Mouse (Mus musculus): ENCODE measurements around the gene Ankrd53. TPM values are rescaled to one million over a fixed set of nuclear protein-coding genes. Genes with fewer than 3 reads are reported as not detected.

The Ankrd53 gene
- polyA plus RNA-seq, 1 experiment from 2014 or later = not detected

GRCm38 (mm10) chr6:83737311-83737710 lies 25.1 kb upstream of the Ankrd53 start:
- DNase-seq (no peak), ATAC-seq (ENCODE audit: low read depth) (no peak)
- Histone ChIP-seq H3K36me3 (no peaks in the 10 kb centered on the region), H3K9me3 (replicated peaks) (no peaks in the 10 kb centered on the region), H3K4me2 (no peak overlapping the region), H3K9ac (no peak overlapping the region), H3K4me3 (replicated peaks) (no peak overlapping the region), H3K27ac (no peak overlapping the region), H3K27me3 (0 out of 2 replicates have a peak, but pooled peaks cover 8% of the 10 kb centered on the region), H3K4me1 (replicated peaks) (no peaks in the 10 kb centered on the region)
- 26% methylated on average over 13 of the region's 13 CpGs for WGBS (ENCODE audit: insufficient replicate concordance)

DNA sequence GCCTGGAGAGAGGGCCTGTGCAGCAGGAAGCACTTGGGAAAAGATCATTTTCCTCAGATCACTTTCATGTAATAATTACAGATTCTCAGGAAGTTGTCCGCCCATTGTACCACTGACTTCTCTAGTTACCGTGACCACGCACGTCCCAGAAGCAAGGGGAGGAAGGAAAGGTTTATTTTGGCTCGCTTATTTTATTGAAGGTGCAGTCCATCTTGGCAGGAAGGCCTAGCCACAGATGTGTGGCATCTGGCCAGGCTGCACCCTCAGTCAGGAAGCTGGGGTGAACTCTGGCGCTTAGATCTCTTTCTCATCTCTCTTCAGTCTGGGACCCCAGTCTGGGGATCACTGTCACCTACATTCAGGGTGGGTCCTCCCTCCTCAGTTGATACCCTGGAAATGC lies 23.8 kb upstream of the Ankrd53 start:
- WGBS (ENCODE audit: insufficient replicate concordance) = 37% methylated on average over 6 of the region's 6 CpGs
- Histone ChIP-seq H3K9ac (no peak overlapping the region), H3K4me1 (replicated peaks) (peaks cover under 1% of the 10 kb centered on the region), H3K9me3 (replicated peaks) (no peaks in the 10 kb centered on the region), H3K27me3 (0 out of 2 replicates have a peak, but pooled peaks cover 8% of the 10 kb centered on the region), H3K36me3 (no peaks in the 10 kb centered on the region), H3K4me2 (no peak overlapping the region), H3K4me3 (replicated peaks) (no peak overlapping the region), H3K27ac (no peak overlapping the region)
- DNase-seq (no peak), ATAC-seq (ENCODE audit: low read depth) (no peak)

GRCm38 (mm10) chr6:83742761-83743160 lies 19.7 kb upstream of the Ankrd53 start, which contains the start of gene Atp6v1b1:
Gene Atp6v1b1, plus strand, starts transcription at chr6:83742990.
- no peak within 1 kb of the TSS for H3K27ac ChIP-seq
- WGBS (ENCODE audit: insufficient replicate concordance) = 30% methylated on average over 5 of the region's 5 CpGs
- H3K4me1 ChIP-seq (replicated peaks) = peaks cover 11% of the 10 kb centered on the region
- ATAC-seq (ENCODE audit: low read depth) (no peak), DNase-seq (no peak)
- H3K9ac ChIP-seq = no peak within 1 kb of the TSS
- no peak within 1 kb of the TSS for H3K4me2 ChIP-seq
- peaks cover 10% of the 10 kb centered on the region; the same call in 1 of the 2 replicates for H3K27me3 ChIP-seq
- no peaks in the 10 kb centered on the region for H3K9me3 ChIP-seq (replicated peaks)
- H3K4me3 ChIP-seq (replicated peaks) = no peak within 1 kb of the TSS
- H3K36me3 ChIP-seq = no peaks in the 10 kb centered on the region

- Histone ChIP-seq H3K9ac (no peak overlapping the region), H3K4me2 (no peak overlapping the region), H3K27me3 (peaks cover 10% of the 10 kb centered on the region; the same call in 1 of the 2 replicates), H3K4me3 (replicated peaks) (no peak overlapping the region), H3K4me1 (replicated peaks) (peaks cover 11% of the 10 kb centered on the region), H3K27ac (no peak overlapping the region), H3K9me3 (replicated peaks) (no peaks in the 10 kb centered on the region), H3K36me3 (no peaks in the 10 kb centered on the region)
- no peak for DNase-seq
- peak; percentile 52 for ATAC-seq (ENCODE audit: low read depth)
- WGBS (ENCODE audit: insufficient replicate concordance) = 62% methylated on average over 5 of the region's 5 CpGs
Observed at GRCm38 (mm10) chr6:83743212-83743611, 19.2 kb upstream of the Ankrd53 start.

GRCm38 (mm10) chr6:83744126-83744525 lies 18.3 kb upstream of the Ankrd53 start:
- Histone ChIP-seq H3K27me3 (peaks cover 10% of the 10 kb centered on the region; the same call in 1 of the 2 replicates), H3K36me3 (no peaks in the 10 kb centered on the region), H3K4me1 (replicated peaks) (peaks cover 11% of the 10 kb centered on the region), H3K9me3 (replicated peaks) (no peaks in the 10 kb centered on the region), H3K9ac (no peak overlapping the region), H3K4me2 (no peak overlapping the region), H3K27ac (no peak overlapping the region), H3K4me3 (replicated peaks) (no peak overlapping the region)
- ATAC-seq (ENCODE audit: low read depth) = 0 out of 2 replicates have a peak, but pooled peaks have one; percentile 22
- WGBS (ENCODE audit: insufficient replicate concordance) = 53% methylated on average over 5 of the region's 5 CpGs
- DNase-seq = no peak

DNA sequence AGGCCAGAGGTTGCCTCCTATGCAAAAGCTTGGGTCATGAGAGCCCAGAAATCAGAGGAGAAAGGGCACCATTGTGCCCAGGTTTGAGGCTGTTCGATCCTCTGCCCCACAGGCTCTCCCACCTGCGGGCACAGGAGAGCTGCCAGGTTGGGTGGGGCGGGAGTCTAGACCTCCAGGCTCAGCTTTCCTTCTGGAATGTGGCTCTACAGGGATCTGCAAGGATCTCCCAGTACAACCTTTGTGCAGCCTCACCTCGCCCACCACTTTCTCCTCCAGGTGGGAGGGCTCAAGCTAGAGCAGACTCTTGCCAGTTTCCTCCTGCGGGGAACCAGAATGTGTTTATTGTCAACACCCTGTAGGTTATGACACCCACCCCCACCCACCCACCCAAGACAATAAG lies 17.9 kb upstream of the Ankrd53 start:
- H3K4me1 ChIP-seq (replicated peaks) = peaks cover 11% of the 10 kb centered on the region
- WGBS (ENCODE audit: insufficient replicate concordance) = 44% methylated on average over 5 of the region's 5 CpGs
- DNase-seq (no peak), ATAC-seq (ENCODE audit: low read depth) (no peak)
- H3K4me2 ChIP-seq = no peak overlapping the region
- H3K9me3 ChIP-seq (replicated peaks) = no peaks in the 10 kb centered on the region
- no peak overlapping the region for H3K9ac ChIP-seq
- no peak overlapping the region for H3K4me3 ChIP-seq (replicated peaks)
- H3K36me3 ChIP-seq = no peaks in the 10 kb centered on the region
- H3K27me3 ChIP-seq = peaks cover 10% of the 10 kb centered on the region; the same call in 1 of the 2 replicates
- no peak overlapping the region for H3K27ac ChIP-seq

DNA sequence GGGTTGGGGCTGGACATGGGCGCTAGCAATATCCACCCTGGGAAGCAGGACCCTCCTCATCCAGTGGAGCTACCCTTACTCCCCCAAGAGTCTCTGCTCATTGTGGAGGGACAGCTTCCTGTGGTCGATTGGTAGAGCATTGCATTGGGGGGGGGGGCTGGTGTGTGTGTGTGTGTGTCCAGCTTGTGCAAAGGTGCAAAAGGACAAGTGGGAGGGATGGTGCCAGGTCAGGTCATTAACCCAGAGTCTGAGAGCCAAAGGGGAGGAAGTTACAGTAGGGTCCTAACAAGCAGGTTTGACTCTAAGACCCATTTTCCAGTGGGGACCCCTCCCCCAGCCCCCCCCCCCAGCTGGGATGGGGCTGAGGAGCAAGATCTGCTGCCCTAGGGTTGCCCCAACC lies 17.0 kb upstream of the Ankrd53 start:
- WGBS (ENCODE audit: insufficient replicate concordance) = 41% methylated on average over 2 of the region's 2 CpGs
- peaks cover 11% of the 10 kb centered on the region; the same call in 1 of the 2 replicates for H3K27me3 ChIP-seq
- no peak overlapping the region for H3K9ac ChIP-seq
- no peak overlapping the region for H3K27ac ChIP-seq
- H3K4me3 ChIP-seq (replicated peaks) = no peak overlapping the region
- H3K36me3 ChIP-seq = no peaks in the 10 kb centered on the region
- ATAC-seq (ENCODE audit: low read depth) = no peak
- no peak for DNase-seq
- no peaks in the 10 kb centered on the region for H3K9me3 ChIP-seq (replicated peaks)
- peaks cover 11% of the 10 kb centered on the region for H3K4me1 ChIP-seq (replicated peaks)
- no peak overlapping the region for H3K4me2 ChIP-seq

DNA sequence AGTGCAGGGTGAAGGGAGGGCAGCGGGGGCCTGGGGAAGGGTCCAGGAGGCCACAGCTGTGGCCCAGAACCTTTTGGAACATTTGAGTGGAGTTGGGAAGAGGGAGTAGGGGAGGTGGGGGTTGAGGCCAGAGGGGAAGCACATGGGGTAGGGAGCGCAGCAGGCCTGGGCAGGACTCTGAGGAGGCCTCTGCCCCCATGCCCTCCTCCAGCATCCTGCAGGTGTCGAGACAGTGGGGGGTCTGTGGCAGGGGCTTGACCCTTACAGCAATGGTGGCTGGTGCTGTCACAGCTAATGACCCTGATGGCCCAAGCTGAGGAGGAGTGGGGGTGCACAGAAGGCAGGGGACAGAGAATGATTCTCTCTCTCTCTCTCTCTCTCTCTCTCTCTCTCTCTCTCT lies 13.2 kb upstream of the Ankrd53 start:
- ATAC-seq (ENCODE audit: low read depth) (no peak), DNase-seq (no peak)
- Histone ChIP-seq H3K9ac (no peak overlapping the region), H3K4me2 (no peak overlapping the region), H3K27me3 (peaks cover 45% of the 10 kb centered on the region), H3K27ac (no peak overlapping the region), H3K4me3 (replicated peaks) (no peak overlapping the region), H3K4me1 (replicated peaks) (0 out of 2 replicates have a peak, but pooled peaks cover 4% of the 10 kb centered on the region), H3K36me3 (no peaks in the 10 kb centered on the region), H3K9me3 (replicated peaks) (no peaks in the 10 kb centered on the region)
- WGBS (ENCODE audit: insufficient replicate concordance) = 52% methylated on average over 3 of the region's 3 CpGs

- Histone ChIP-seq H3K9me3 (replicated peaks) (no peaks in the 10 kb centered on the region), H3K27ac (no peak overlapping the region), H3K9ac (no peak overlapping the region), H3K36me3 (no peaks in the 10 kb centered on the region), H3K4me3 (replicated peaks) (no peak overlapping the region), H3K4me2 (no peak overlapping the region), H3K4me1 (replicated peaks) (0 out of 2 replicates have a peak, but pooled peaks cover 3% of the 10 kb centered on the region), H3K27me3 (peaks cover 47% of the 10 kb centered on the region)
- ATAC-seq (ENCODE audit: low read depth) = no peak
- peak; percentile 21 for DNase-seq
- 6% methylated on average over 11 of the region's 11 CpGs for WGBS (ENCODE audit: insufficient replicate concordance)
Observed at GRCm38 (mm10) chr6:83750171-83750684, 12.2 kb upstream of the Ankrd53 start.

- H3K4me2 ChIP-seq = no peak overlapping the region
- 69% methylated on average over 9 of the region's 9 CpGs for WGBS (ENCODE audit: insufficient replicate concordance)
- H3K9me3 ChIP-seq (replicated peaks) = no peaks in the 10 kb centered on the region
- peaks cover 82% of the 10 kb centered on the region for H3K27me3 ChIP-seq
- H3K27ac ChIP-seq = no peak overlapping the region
- H3K36me3 ChIP-seq = no peaks in the 10 kb centered on the region
- H3K4me1 ChIP-seq (replicated peaks) = no peaks in the 10 kb centered on the region
- no peak overlapping the region for H3K4me3 ChIP-seq (replicated peaks)
- DNase-seq = no peak
- ATAC-seq (ENCODE audit: low read depth) = no peak
- no peak overlapping the region for H3K9ac ChIP-seq
Observed at GRCm38 (mm10) chr6:83756051-83756450, 6.4 kb upstream of the Ankrd53 start.

DNA sequence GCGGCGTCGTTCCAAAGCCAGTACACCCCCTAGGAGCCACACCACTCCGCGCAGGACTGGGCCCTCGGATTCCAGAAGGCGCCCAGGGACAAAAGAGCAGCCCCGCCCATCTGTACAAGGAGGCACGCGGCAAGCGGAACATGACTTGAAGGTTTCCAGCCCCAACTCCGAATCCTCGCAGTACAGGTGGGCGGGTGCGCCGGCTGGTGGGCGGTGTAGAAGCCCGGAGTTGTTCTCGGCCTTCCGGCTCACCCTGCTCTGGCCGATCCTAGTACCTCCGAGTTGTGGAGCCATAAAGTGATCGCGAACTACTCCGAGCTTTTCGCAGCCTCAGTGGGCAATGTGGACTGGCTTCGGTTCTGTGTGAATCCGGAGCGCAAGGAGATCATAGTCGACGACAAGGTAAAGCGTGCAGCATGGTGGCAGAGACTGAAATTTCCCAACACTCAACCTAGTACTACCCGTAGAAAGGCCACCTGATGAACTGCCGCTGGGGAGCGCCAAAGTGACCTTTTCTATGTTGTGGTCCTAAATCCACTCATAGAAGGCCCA lies 512 bp downstream of the Ankrd53 start:
- H3K27me3 ChIP-seq = peaks cover 59% of the 10 kb centered on the region
- 0 out of 2 replicates have a peak overlapping the region, but pooled peaks have one; percentile 9 for H3K9ac ChIP-seq
- peak overlapping the region; percentile 55 for H3K4me2 ChIP-seq
- 4% methylated on average over 35 of the region's 35 CpGs for WGBS (ENCODE audit: insufficient replicate concordance)
- no peak overlapping the region for H3K27ac ChIP-seq
- ATAC-seq (ENCODE audit: low read depth) (peak; percentile 31; the same call in 1 of the 2 replicates), DNase-seq (no peak)
- H3K4me3 ChIP-seq (replicated peaks) = peak overlapping the region; percentile 27
- H3K36me3 ChIP-seq = no peaks in the 10 kb centered on the region
- no peaks in the 10 kb centered on the region for H3K9me3 ChIP-seq (replicated peaks)
- H3K4me1 ChIP-seq (replicated peaks) = peaks cover 11% of the 10 kb centered on the region; the same call in 1 of the 2 replicates

- H3K9me3 ChIP-seq (replicated peaks) = no peaks in the 10 kb centered on the region
- 72% methylated on average over 3 of the region's 3 CpGs for WGBS (ENCODE audit: insufficient replicate concordance)
- no peak overlapping the region for H3K27ac ChIP-seq
- no peak overlapping the region for H3K4me3 ChIP-seq (replicated peaks)
- no peak overlapping the region for H3K4me2 ChIP-seq
- ATAC-seq (ENCODE audit: low read depth) = no peak
- peaks cover 37% of the 10 kb centered on the region for H3K36me3 ChIP-seq
- H3K27me3 ChIP-seq = peaks cover 25% of the 10 kb centered on the region
- H3K4me1 ChIP-seq (replicated peaks) = peaks cover 11% of the 10 kb centered on the region; the same call in 1 of the 2 replicates
- H3K9ac ChIP-seq = no peak overlapping the region
- DNase-seq = no peak
Observed at GRCm38 (mm10) chr6:83766982-83767381, 4.5 kb downstream of the Ankrd53 start.

All from liver, embryonic 13.5 days (tissue).